ENCODE assay signal across 7 mouse cellular contexts in genomic region chr2:157506779-157507178, GRCm38 (mm10). TPM values are rescaled to one million over a fixed set of nuclear protein-coding genes. Genes with fewer than 3 reads are reported as not detected.
DNase-seq lines count a peak whose midpoint lies in the region; ATAC-seq and TF ChIP-seq lines count a peak whose summit lies in the region.

No protein-coding gene starts in this region.

- WGBS in lung, embryonic 16.5 days = 8% methylated on average over 14 of the region's 14 CpGs
- 27% methylated on average over 14 of the region's 14 CpGs for WGBS in lung, adult 2 months

- peak overlapping the region; percentile 32 for H3K4me2 ChIP-seq in lung, embryonic 16.5 days (ENCODE audit: low read depth, low read length)

- no peak overlapping the region for H3K9ac ChIP-seq in lung, embryonic 16.5 days (ENCODE audit: low read length)

- H3K27me3 ChIP-seq in lung, embryonic 16.5 days (ENCODE audit: control insufficient read depth, insufficient read depth, low read depth, low read length) = no peaks in the 10 kb centered on the region; the same call in 1 of the 2 replicates

- intact Hi-C loops in left cerebral cortex, postnatal 36 days (cut with DNase I) = no loop called here

- DNase-seq in lung, adult 2 months = no peak
- DNase-seq in frontal cortex, postnatal 14 days (ENCODE audit: low spot score in 2 of 2) = peak; percentile 46 to 51
- peak; percentile 58 to 63 for DNase-seq in left cerebral cortex, postnatal 36 days (ENCODE audit: low spot score in 2 of 2)
- DNase-seq in right cerebral cortex, postnatal 36 days (ENCODE audit: low spot score in 2 of 2) = peak; percentile 43 to 76
- DNase-seq in cerebellum, postnatal 10 days = no peak

- no peak for TF ChIP-seq CTCF in lung, adult 2 months (IDR thresholded peaks at IDR 0.05; ENCODE audit: insufficient read depth, low read length)

- ATAC-seq in lung, embryonic 16.5 days (ENCODE audit: low read depth) = peak; percentile 34; the same call in 1 of the 2 replicates
- no peak for ATAC-seq in inflammation-experienced regulatory T-cells, adult 6 months

- peaks cover 5% of the 10 kb centered on the region for H3K4me1 ChIP-seq in lung, embryonic 16.5 days (replicated peaks; ENCODE audit: control insufficient read depth, insufficient read depth, low read length)
- H3K4me1 ChIP-seq in lung, adult 2 months (ENCODE audit: control insufficient read depth, insufficient read depth, low read length) = no peaks in the 10 kb centered on the region

- H3K27ac ChIP-seq in lung, embryonic 16.5 days (ENCODE audit: low read length) = no peak overlapping the region

- TF ChIP-seq POLR2A in lung, adult 2 months (IDR thresholded peaks at IDR 0.05; ENCODE audit: borderline replicate concordance, extremely low read depth, low read depth, low read length) = no peak

- no peaks in the 10 kb centered on the region for H3K9me3 ChIP-seq in lung, embryonic 16.5 days (ENCODE audit: control insufficient read depth, low read length)

- no peaks in the 10 kb centered on the region for H3K36me3 ChIP-seq in lung, embryonic 16.5 days (ENCODE audit: control insufficient read depth, insufficient read depth, low read length)

- peak overlapping the region; percentile 3; the same call in 1 of the 2 replicates for H3K4me3 ChIP-seq in lung, embryonic 16.5 days (ENCODE audit: low read length)
- H3K4me3 ChIP-seq in lung, adult 2 months (replicated peaks; ENCODE audit: extremely low read depth, low read depth, low read length) = no peak overlapping the region

RNA-seq across cellular contexts. Expression of gene Nnat, which starts 53.1 kb away (rescaled TPM):
- 614 and 619 TPM in 2 replicates for polyA plus RNA-seq in lung, embryonic 16.5 days (2015; fragmentation: Nextera tagmentation; extraction: Ambion mirVana)
- polyA plus RNA-seq in lung, adult 2 months (2012; rRNA removed) = 25.3 and 56.8 TPM in 2 replicates
- total RNA-seq in left cerebral cortex, postnatal 36 days (2021) = 100 to 1,000 TPM; 188 to 255 TPM
- polyA plus RNA-seq in inflammation-experienced regulatory T-cells, adult 6 months (2017; shearing (Covaris generic)) = under 1 TPM in 1 of 3 experiments, not detected in 2; 0.67 TPM

Comparison
In these comparisons a context has a peak if more than half of its experiments do, and no peak if none do; other contexts are left out.
1. RNA of gene Nnat, which starts 53.1 kb away (polyA plus RNA-seq): 614 to 619 TPM in lung, embryonic 16.5 days; 25.3 to 56.8 TPM in lung, adult 2 months and 0.67 TPM in inflammation-experienced regulatory T-cells, adult 6 months; every median in the first group is over 10 times any median in the second.
2. DNase-seq: peak in frontal cortex, postnatal 14 days (2 of 2), left cerebral cortex, postnatal 36 days (2 of 2) and right cerebral cortex, postnatal 36 days (2 of 2); none in lung, adult 2 months (single experiment) and cerebellum, postnatal 10 days (0 of 2).